Mouse (Mus musculus) mouse trophoblast stem cell (cell line): Measurements from ENCODE around the gene Dexi.

ENCODE experiments used
- in situ Hi-C, 2 experiments: fragments of 300-500 bp; cut with MseI, MboI; formaldehyde crosslinking; loops; 2 replicates in 1 of 2; 3 replicates in 1 of 2; pipeline ENCODE4 v1.15.1; 2025

Dexi gene

DNA sequence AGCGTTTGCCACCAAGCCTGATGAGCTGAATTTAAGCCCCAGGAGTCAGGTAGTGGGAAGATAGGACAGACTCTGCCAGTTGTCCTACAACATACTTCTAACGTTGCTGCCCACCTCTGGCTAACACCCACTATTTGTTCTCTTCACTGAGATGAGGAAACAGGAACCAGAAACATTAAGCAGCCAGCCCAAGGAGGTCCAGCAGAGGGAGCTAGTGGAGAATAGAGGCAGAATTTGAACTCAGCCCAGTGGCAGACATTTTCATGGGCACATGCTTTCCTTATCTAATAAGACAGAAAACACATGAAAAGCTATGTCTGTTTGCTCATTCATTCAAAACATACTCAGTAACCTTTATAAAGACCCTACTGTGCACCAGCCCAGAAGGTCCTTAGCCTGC is 39.8 kb downstream of the Dexi start:
- in situ Hi-C loops, result loop anchor here (25.0 kb wide), 1 partner anchor 416 kb away; no protein-coding TSS in a partner anchor

DNA sequence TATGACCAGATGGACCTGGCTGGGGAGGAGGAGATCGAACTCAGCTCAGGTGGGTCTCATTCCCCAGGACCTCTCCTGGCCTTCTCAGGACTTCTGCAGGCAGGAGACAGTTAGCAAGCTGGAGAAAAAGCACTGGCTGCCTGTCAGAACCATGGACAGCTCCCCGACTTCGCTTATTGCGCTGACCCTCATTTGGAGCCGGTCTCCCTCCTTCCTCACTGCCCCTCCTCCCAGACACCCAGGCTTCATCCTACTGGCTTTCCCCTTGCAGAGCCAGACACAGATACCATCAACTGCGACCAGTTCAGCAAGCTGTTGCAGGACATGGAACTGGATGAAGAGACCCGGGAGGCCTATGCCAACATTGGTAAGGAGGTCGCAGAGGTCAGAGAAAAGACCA is 41.0 kb downstream of the Dexi start:
- in situ Hi-C loops, result loop anchor here (25.0 kb wide), 1 partner anchor 415 kb away; no protein-coding TSS in a partner anchor

DNA sequence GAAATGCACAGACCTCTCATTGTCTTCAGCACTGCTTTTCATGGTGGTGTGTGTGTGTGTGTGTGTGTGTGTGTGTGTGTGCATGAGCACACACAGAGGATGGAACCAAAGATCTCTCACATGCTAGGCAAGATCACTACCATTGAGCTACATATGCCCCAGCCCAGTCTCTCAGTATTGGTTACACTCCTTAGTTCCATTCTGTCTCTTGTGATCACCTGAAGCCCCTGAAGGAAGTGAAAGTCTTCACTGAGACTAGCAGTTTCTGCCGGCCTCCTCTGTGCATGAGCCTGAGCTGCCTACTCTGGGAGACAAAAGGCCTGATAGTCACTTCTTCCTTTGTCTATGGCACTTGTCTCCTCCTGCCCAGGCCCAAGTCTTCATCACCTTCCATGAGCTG is 43.7 kb downstream of the Dexi start:
- in situ Hi-C loops, result no loop called here

GRCm38 (mm10) chr16:10498096-10498602 is 44.7 kb downstream of the Dexi start:
- in situ Hi-C loops, result no loop called here

DNA sequence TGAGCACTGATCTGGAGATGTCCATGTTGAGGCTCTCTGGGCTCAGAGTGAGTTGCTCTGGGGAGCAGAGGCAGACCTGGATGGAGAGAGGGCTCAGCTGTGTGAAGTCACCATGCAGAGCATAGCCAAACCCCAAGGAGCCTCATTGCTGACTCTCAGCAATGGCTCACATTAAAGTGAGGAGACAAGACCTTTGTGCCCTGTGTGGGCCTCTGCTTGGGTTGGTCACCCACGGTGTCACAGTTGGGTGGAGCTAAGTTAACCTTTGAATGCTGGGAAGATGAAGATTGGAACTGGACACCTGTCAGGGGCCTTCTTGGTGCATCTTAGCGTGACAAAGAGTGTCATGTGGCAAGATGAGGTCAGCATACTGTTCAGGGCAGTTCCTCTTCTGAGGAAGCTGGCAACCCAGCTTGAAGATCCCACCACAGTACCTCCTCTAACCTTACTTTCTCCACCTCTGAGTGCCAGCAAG is 47.0 kb downstream of the Dexi start:
- in situ Hi-C loops, result no loop called here

DNA sequence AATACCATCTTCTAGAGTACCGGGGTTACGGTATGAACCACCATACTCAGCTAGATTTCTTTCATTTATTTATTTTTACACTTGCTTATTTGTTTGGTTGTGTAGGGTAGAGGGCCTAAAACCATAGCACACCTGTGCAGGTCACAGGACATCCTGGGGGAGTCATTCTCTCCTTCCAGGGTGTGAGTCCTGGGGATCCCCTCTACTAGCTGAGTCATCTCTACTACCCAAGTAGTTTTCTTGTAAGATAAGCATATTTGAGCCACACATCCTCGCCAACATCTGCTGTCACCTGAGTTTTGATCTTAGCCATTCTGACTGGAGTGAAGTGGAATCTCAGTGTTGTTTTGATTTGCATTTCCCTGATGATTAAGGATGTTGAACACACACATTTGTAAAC is 50.3 kb downstream of the Dexi start:
- in situ Hi-C loops, result no loop called here

DNA sequence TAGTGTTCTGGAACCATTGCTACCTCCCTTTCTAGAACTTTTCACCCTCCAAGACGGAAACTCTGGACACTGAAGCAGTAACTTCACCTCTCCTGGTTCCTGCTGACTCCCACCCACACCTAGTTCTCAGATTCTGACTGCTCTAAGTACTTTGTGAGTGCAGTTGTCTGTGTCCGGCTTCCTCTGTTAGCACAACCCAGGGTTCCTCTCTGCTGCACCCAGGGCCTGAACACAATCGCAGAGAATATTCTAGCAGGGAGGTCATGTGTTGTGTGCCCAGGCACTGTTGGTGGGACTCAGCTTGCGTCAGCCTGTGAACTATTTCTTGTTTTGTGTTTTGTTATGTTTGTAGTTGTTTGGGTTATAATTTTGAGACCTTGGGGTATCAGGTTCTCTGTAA is 51.1 kb downstream of the Dexi start:
- in situ Hi-C loops, result no loop called here

GRCm38 (mm10) chr16:10490503-10491150 is 52.2 kb downstream of the Dexi start:
- in situ Hi-C loops, result no loop called here

DNA sequence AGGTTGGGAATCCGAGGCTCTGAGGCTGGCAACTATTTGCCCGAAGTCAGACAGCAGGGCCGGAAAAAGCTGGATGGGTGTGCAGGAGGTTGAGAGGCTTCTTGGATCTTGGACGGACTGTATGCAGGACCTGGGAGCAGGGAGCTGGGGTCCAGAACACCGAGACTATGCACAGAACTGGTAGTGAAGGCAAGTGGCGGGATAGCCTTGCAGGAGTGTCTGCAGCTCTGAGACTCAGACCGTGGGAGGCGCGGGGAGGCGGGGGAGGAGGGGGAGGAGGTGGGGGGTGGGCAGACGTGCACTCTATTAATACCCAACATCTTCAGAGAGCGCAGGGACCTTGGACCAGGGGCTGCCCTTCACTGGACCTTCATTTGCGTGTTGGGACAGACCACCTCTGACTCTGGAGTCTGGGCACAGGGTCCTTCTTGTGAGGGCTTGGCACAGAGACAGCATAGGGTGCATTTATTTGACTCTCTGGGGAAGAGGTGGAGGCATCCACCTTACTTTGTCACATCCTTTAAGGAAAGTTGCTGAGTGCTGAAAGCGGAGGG is 52.9 kb downstream of the Dexi start:
- in situ Hi-C loops, result no loop called here

DNA sequence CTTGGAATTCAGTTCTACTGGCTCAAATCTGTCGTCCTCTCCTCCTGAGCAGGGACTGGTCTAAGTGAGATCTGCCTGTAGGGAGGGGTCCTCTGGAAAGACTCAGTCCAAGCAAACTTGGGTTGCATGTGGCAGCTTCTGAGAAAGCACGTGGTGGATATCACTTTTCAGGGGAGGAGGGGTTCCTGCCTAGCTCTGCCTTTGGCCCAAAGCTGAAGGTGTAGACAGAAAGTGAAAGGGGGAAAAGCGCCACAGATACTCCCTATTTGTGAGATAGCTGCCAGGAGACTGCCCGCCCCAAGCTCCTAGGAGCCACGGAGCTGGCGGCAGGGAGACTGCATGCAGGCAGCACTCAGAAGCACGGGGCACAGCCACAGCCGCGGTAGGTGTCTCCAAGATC is 53.4 kb downstream of the Dexi start:
- in situ Hi-C loops, result no loop called here

- in situ Hi-C loops, result no loop called here
Observed at GRCm38 (mm10) chr16:10488769-10489481, 53.9 kb downstream of the Dexi start.

GRCm38 (mm10) chr16:10487895-10488493 is 54.9 kb downstream of the Dexi start:
- in situ Hi-C loops, result no loop called here

DNA sequence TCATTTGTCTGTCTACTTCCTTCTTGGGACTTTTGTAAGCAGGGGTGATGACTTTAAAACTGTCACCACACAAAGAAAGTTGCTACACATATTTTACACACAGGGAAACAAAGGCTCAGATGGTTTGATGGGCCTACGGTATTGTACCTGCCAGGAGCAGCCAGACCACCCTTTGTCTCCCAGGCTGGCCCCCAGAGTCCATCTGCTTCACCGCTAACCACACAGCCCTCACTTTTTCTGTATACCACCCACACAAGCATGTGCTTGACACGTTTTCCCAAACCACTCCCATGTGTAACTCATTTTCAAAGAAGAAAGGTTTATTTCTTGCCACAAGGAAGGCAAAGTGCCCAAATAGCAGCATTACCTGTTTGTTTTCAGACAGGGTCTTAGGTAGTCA is 55.9 kb downstream of the Dexi start:
- in situ Hi-C loops, result no loop called here

- in situ Hi-C loops, result no loop called here
Observed at GRCm38 (mm10) chr16:10482343-10482742, 60.5 kb downstream of the Dexi start.

GRCm38 (mm10) chr16:10479857-10480256 is 63.0 kb downstream of the Dexi start, which contains the start of gene Ciita:
Gene Ciita, plus strand, starts transcription at chr16:10480059.
- in situ Hi-C loops, result no loop called here

DNA sequence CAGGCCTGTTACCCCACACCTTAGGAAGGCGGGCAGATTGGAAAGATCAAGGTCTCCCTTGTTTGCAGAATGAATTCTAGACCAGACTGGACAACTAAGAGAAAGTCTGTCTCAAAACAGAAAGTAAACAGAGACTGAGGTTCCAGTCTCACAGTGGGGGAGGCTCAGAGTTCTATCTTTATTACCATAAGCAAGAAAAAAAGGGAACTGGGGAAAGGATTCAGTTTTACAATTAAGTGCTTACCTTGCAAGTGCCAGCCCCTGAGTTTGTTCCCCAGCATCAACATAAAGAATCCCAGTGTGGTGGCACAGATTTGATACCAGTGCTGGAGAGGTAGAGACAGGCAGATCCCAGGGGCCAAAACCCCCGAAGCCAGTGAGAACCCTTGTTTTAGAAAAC is 66.9 kb downstream of the Dexi start:
- in situ Hi-C loops, result no loop called here

- in situ Hi-C loops, result no loop called here
Observed at GRCm38 (mm10) chr16:10474956-10475355, 67.9 kb downstream of the Dexi start.

DNA sequence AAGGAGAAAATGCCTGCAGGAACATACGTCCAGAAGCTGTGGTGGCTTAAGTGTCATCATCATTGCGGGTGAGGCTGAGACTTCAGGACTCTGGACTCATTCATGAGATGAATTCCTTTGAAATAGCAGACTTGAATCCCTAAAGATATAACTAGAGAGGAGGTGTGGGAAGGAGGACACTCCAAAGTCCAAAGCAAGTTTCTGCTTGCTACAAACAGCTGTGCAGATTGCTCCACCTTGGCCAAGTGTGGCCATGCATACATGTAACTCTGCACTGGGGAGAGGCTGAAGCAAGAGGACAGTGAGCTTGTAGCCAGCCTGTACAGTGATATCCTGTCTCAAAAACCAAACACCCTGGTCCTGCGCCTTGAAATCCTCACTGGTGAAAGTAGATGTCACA is 70.9 kb downstream of the Dexi start:
- in situ Hi-C loops, result no loop called here

DNA sequence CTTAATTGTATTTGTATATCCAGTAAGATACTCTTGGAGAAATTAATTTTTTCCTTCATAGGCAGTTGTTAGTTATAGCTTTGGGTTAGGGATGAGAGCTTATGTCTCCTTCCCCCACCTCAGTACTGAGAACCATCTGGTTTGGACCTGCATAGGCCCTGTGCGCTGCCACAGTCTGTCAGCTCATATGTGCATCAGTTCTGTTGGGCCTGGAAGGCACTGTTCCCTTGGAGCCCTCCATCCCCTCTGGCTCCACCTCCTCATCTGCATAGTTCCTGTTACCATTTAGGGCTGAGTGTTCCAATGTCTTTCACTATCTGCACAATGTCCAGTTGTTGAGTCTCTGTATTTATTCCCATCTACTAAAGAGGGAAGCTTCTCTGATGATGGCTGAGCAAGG is 74.7 kb downstream of the Dexi start:
- in situ Hi-C loops, result no loop called here

DNA sequence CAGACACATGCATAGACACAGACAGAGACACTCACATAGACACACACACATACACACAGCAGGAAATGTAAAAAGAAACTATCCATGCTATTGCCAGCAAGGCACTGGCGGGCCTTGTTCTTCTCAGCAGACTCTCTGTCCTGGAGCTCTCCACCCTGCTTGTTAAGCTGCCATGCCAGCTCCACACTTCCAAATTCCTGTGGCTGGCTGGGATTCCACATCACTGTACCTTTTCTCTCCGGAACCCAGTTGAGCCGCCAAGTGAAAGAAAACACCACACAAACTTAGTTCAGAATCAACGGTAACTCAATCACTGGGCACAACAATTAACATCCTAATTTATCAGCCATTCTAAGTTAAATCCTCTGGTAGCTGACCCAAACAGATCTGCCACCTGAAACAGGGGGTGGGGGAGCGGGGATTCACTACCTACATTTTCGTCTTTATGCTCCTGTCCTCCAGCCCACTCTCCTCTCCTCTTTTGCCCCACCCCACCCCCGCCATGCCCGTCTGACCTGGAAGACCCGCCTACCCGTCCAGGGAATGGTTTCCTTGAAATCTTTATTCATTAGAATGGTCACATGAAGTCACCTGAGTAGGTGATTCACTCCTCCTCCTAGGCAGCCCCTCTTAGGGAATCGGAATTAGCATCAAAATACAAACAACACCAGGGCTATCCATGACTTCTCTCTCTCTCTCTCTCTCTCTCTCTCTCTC is 75.3 kb downstream of the Dexi start:
- in situ Hi-C loops, result no loop called here

- in situ Hi-C loops, result no loop called here
Observed at GRCm38 (mm10) chr16:10465011-10465681, 77.7 kb downstream of the Dexi start.
